Mouse (Mus musculus): ENCODE data around the gene Olfr51. TPM values are rescaled to one million over a fixed set of nuclear protein-coding genes. Genes with fewer than 3 reads are reported as not detected.

Gene Olfr51
- polyA plus RNA-seq, 1 experiment from 2014 or later = not detected

Other genes starting within 250 kb of the Olfr51 start
- gene Zfp354c, start 175.9 kb upstream of the Olfr51 start, polyA plus RNA-seq (2015; fragmentation: Nextera tagmentation; extraction: Ambion mirVana) = 45.5 and 55.0 TPM in 2 replicates
- gene Zfp879, start 162.0 kb upstream of the Olfr51 start, polyA plus RNA-seq (2015; fragmentation: Nextera tagmentation; extraction: Ambion mirVana) = 1.6 and 2.1 TPM in 2 replicates
- 0.04 TPM in 1 of 2 replicates, not detected in the other for gene Grm6, start 152.9 kb upstream of the Olfr51 start, polyA plus RNA-seq (2015; fragmentation: Nextera tagmentation; extraction: Ambion mirVana)
- 10.8 and 11.1 TPM in 2 replicates for gene Zfp454, start 115.9 kb upstream of the Olfr51 start, polyA plus RNA-seq (2015; fragmentation: Nextera tagmentation; extraction: Ambion mirVana)
- gene Zfp2, start 87.4 kb upstream of the Olfr51 start, polyA plus RNA-seq (2015; fragmentation: Nextera tagmentation; extraction: Ambion mirVana) = 41.3 and 42.6 TPM in 2 replicates
- 4.7 and 4.9 TPM in 2 replicates for gene Zfp354b, start 72.0 kb upstream of the Olfr51 start, polyA plus RNA-seq (2015; fragmentation: Nextera tagmentation; extraction: Ambion mirVana)
- gene 4933414I15Rik, start 59.8 kb upstream of the Olfr51 start, polyA plus RNA-seq (2015; fragmentation: Nextera tagmentation; extraction: Ambion mirVana) = not detected in 2 replicates
- gene Prop1, start 49.8 kb upstream of the Olfr51 start, polyA plus RNA-seq (2015; fragmentation: Nextera tagmentation; extraction: Ambion mirVana) = not detected in 2 replicates
- gene Olfr1378, start 37.1 kb upstream of the Olfr51 start, polyA plus RNA-seq (2015; fragmentation: Nextera tagmentation; extraction: Ambion mirVana) = not detected in 2 replicates
- not detected in 2 replicates for gene Olfr1377, start 21.6 kb upstream of the Olfr51 start, polyA plus RNA-seq (2015; fragmentation: Nextera tagmentation; extraction: Ambion mirVana)
- not detected in 2 replicates for gene Olfr54, start 10.6 kb downstream of the Olfr51 start, polyA plus RNA-seq (2015; fragmentation: Nextera tagmentation; extraction: Ambion mirVana)
- gene Olfr1375, start 44.5 kb downstream of the Olfr51 start, polyA plus RNA-seq (2015; fragmentation: Nextera tagmentation; extraction: Ambion mirVana) = not detected in 2 replicates
- 13.2 TPM in 2 replicates for gene Zfp354a, start 55.7 kb downstream of the Olfr51 start, polyA plus RNA-seq (2015; fragmentation: Nextera tagmentation; extraction: Ambion mirVana)
- gene Gm12569, start 216.9 kb downstream of the Olfr51 start, polyA plus RNA-seq (2015; fragmentation: Nextera tagmentation; extraction: Ambion mirVana) = not detected in 2 replicates